Mouse (Mus musculus): ENCODE measurements at regions not wholly inside any gene's neighbourhood (a gene's known extent, or its start where the extent isn't known, plus 50 kb on each side); places are given as distances from the start of the nearest gene placed in this dataset.
"Not testable (repeated sequence)": the region's sequence is repeated elsewhere in the genome, so short reads cannot be mapped to it uniquely, and the experiment has no call there.

DNA sequence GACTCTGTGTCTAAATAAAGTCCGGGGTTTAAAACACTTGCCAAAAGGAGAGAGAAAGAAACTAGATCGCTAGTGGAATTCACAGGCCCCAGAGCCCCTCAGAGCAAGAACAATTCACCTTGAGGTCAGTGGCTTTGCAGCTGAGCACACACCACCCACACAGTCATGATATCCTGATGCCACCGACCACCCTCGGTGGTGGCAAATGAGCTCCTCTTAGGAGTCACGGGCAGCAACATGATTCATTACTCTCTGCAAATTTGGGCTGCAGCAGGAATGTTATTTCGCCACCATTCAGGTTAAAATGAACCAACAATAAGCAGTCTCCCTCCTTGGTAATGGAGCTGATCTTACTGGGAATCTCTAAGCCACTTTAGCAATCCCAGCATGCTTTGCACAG is 213.9 kb downstream of the Ankrd50 start:
- Histone ChIP-seq H3K27ac (replicated peaks) (no peak overlapping the region), H3K9me3 (no peaks in the 10 kb centered on the region), H3K27me3 (no peaks in the 10 kb centered on the region), H3K4me2 (replicated peaks) (no peak overlapping the region), H3K4me3 (no peak overlapping the region), H3K9ac (replicated peaks) (no peak overlapping the region), H3K36me3 (no peaks in the 10 kb centered on the region), H3K4me1 (no peaks in the 10 kb centered on the region)
- no peak for ATAC-seq (replicated peaks)
- WGBS: 70% methylated on average over 6 of the region's 6 CpGs

GRCm38 (mm10) chr3:38268226-38268625 is 216.4 kb downstream of the Ankrd50 start:
- no peak overlapping the region for H3K4me2 ChIP-seq (replicated peaks)
- ATAC-seq (replicated peaks): no peak
- H3K36me3 ChIP-seq: no peaks in the 10 kb centered on the region
- WGBS: 95% methylated on average over 7 of the region's 7 CpGs
- no peak overlapping the region for H3K27ac ChIP-seq (replicated peaks)
- no peaks in the 10 kb centered on the region for H3K27me3 ChIP-seq
- no peak overlapping the region for H3K4me3 ChIP-seq
- peaks cover under 1% of the 10 kb centered on the region for H3K4me1 ChIP-seq
- no peak overlapping the region for H3K9ac ChIP-seq (replicated peaks)
- no peaks in the 10 kb centered on the region for H3K9me3 ChIP-seq

DNA sequence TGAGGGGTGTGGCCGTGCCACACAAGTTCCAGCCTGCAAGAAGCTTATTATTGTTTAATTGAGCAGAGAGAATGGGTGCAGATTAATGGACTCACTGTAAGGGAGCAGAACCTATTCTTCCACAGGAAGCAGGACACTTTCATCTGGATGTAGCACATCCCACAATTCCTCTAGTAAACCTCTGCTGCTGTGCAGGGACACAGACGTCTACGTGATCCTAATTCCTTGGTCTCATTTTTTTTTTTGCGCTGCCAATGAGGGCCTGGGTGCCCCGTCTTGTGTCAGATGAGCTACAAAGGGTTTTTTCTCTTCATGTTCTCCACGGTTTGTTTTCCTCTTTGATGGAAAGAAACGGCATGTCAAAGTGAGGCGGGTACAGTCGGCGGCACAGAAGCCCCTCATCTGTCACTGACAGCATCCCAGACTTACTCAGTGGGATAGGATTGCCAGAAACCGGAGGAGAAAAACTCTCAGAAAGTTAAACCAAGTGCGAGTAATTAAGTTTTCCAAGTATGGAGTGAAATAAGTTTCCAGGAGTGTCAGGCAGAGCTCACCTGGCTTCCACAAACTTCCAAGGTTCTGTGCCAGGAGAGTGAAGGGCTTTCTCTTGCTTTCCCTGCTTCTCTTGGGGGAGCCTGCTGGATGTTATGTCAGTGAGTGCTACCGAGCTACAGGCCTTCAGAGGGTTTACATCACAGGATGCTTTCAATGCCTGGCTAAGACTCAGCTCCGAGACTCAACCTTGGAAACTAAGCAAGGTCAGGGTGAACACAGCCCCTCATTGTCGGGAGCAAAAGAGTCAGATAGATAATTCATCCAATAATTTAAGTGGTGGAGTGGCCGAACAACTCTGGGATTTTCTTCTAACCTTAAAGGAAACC is 221.1 kb downstream of the Ankrd50 start:
- WGBS: 35% methylated on average over 16 of the region's 16 CpGs
- H3K4me1 ChIP-seq: peaks cover 22% of the 10 kb centered on the region
- no peaks in the 10 kb centered on the region for H3K36me3 ChIP-seq
- no peak for ATAC-seq (replicated peaks)
- H3K4me2 ChIP-seq (replicated peaks): no peak overlapping the region
- H3K9ac ChIP-seq (replicated peaks): no peak overlapping the region
- no peaks in the 10 kb centered on the region for H3K9me3 ChIP-seq
- H3K27me3 ChIP-seq: no peaks in the 10 kb centered on the region
- no peak overlapping the region for H3K27ac ChIP-seq (replicated peaks)
- H3K4me3 ChIP-seq: no peak overlapping the region

- 15% methylated on average over 11 of the region's 11 CpGs for WGBS
- no peak overlapping the region for H3K4me2 ChIP-seq (replicated peaks)
- H3K27me3 ChIP-seq: no peaks in the 10 kb centered on the region
- no peak overlapping the region for H3K4me3 ChIP-seq
- peaks cover 22% of the 10 kb centered on the region for H3K4me1 ChIP-seq
- H3K9me3 ChIP-seq: no peaks in the 10 kb centered on the region
- H3K9ac ChIP-seq (replicated peaks): no peak overlapping the region
- peak overlapping the region; percentile 36 for H3K27ac ChIP-seq (replicated peaks)
- H3K36me3 ChIP-seq: no peaks in the 10 kb centered on the region
- ATAC-seq (replicated peaks): peak; percentile 87
Observed at GRCm38 (mm10) chr3:38261326-38262075, 223.1 kb downstream of the Ankrd50 start.

DNA sequence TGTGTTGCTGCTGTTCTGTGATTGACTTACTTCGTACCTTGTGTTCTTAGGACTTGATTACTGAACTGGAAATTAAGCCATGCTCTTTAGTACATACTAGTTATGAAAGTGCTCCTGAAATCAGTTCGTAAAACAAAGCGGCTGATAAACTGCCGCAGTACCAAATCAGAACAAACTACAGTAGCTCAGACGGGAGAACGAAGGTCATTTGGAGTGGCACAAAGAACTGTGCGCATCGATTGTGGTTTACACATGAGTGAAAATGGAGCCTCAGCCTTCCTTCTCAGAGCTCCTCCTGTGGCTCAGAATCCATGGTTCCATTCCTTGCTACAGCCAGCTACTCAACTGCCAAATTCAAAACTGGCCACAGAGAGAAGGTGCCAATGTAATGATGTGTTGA is 225.4 kb downstream of the Ankrd50 start:
- H3K9me3 ChIP-seq; H3K36me3 ChIP-seq; H3K9ac ChIP-seq (replicated peaks); ATAC-seq (replicated peaks); H3K27me3 ChIP-seq; H3K27ac ChIP-seq (replicated peaks); H3K4me2 ChIP-seq (replicated peaks); H3K4me3 ChIP-seq: not testable (repeated sequence)
- 96% methylated on average over 8 of the region's 8 CpGs for WGBS
- peaks cover 22% of the 10 kb centered on the region for H3K4me1 ChIP-seq

GRCm38 (mm10) chr3:38257843-38258290 is 226.8 kb downstream of the Ankrd50 start:
- ATAC-seq (replicated peaks): no peak
- no peaks in the 10 kb centered on the region for H3K36me3 ChIP-seq
- WGBS: 75% methylated on average over 14 of the region's 14 CpGs
- no peak overlapping the region for H3K4me3 ChIP-seq
- H3K27me3 ChIP-seq: no peaks in the 10 kb centered on the region
- H3K4me1 ChIP-seq: peaks cover 18% of the 10 kb centered on the region
- no peaks in the 10 kb centered on the region for H3K9me3 ChIP-seq
- H3K4me2 ChIP-seq (replicated peaks): no peak overlapping the region
- H3K9ac ChIP-seq (replicated peaks): no peak overlapping the region
- H3K27ac ChIP-seq (replicated peaks): no peak overlapping the region

- Histone ChIP-seq H3K36me3 (no peaks in the 10 kb centered on the region), H3K27me3 (no peaks in the 10 kb centered on the region), H3K27ac (replicated peaks) (no peak overlapping the region), H3K4me3 (no peak overlapping the region), H3K4me1 (peaks cover 12% of the 10 kb centered on the region), H3K4me2 (replicated peaks) (no peak overlapping the region), H3K9me3 (no peaks in the 10 kb centered on the region), H3K9ac (replicated peaks) (no peak overlapping the region)
- WGBS: 73% methylated on average over 14 of the region's 14 CpGs
- no peak for ATAC-seq (replicated peaks)
Observed at GRCm38 (mm10) chr3:38257076-38257842, 227.4 kb downstream of the Ankrd50 start.

DNA sequence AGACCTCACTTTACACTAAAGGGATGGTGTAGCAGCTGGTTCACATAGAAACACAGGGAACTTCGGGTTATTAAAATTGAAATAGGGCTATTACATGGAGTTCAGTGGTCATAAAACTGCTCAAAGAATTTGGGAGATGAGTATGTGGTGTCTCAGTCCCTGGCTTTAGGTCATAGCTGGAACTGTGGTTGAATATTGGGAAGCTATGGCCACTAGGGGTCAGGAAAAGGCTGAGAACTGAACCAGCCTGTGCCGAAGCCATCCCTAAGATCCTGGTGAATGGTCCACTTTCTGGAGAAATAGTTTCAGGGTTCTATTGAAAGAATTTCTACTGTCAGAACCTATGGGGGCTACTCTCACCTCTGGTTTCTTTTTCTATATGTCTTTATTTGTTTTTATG is 229.0 kb downstream of the Ankrd50 start:
- Histone ChIP-seq H3K36me3 (no peaks in the 10 kb centered on the region), H3K4me1 (no peaks in the 10 kb centered on the region), H3K27ac (replicated peaks) (no peak overlapping the region), H3K9ac (replicated peaks) (no peak overlapping the region), H3K9me3 (no peaks in the 10 kb centered on the region), H3K27me3 (no peaks in the 10 kb centered on the region), H3K4me3 (no peak overlapping the region), H3K4me2 (replicated peaks) (no peak overlapping the region)
- 19% methylated on average over 2 of the region's 2 CpGs for WGBS
- ATAC-seq (replicated peaks): 0 out of 2 replicates have a peak, but pooled peaks have one; percentile 49

- peak; percentile 91 for ATAC-seq (replicated peaks)
- Histone ChIP-seq H3K4me1 (no peaks in the 10 kb centered on the region), H3K27me3 (no peaks in the 10 kb centered on the region), H3K9ac (replicated peaks) (no peak overlapping the region), H3K9me3 (no peaks in the 10 kb centered on the region), H3K36me3 (no peaks in the 10 kb centered on the region), H3K4me3 (no peak overlapping the region), H3K27ac (replicated peaks) (no peak overlapping the region), H3K4me2 (replicated peaks) (no peak overlapping the region)
- WGBS: 45% methylated on average over 2 of the region's 2 CpGs
Observed at GRCm38 (mm10) chr3:38254896-38255295, 229.7 kb downstream of the Ankrd50 start.

DNA sequence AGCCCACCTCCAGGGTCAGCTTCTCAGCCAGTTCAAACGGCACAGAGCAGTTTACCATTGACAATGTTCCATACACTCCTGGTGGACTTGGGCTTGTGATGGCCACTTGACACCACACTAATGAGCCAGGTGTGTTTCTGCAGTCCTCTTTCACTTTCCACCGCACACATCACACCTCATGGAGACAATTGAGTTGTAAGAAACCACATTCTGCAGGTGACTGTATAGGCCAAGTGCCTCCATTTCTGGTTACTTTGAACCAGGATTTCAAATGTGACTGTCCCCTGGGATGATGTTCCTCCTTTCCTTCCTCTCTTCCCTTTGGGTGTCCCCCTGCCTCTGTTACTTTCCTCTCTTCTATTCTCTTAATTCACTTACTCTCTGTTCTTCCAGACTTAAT is 233.1 kb downstream of the Ankrd50 start:
- H3K9me3 ChIP-seq: no peaks in the 10 kb centered on the region
- no peaks in the 10 kb centered on the region for H3K27me3 ChIP-seq
- H3K36me3 ChIP-seq: no peaks in the 10 kb centered on the region
- H3K4me2 ChIP-seq (replicated peaks): no peak overlapping the region
- H3K27ac ChIP-seq (replicated peaks): no peak overlapping the region
- H3K9ac ChIP-seq (replicated peaks): no peak overlapping the region
- H3K4me3 ChIP-seq: no peak overlapping the region
- ATAC-seq (replicated peaks): no peak
- 90% methylated on average over 2 of the region's 2 CpGs for WGBS
- H3K4me1 ChIP-seq: no peaks in the 10 kb centered on the region

DNA sequence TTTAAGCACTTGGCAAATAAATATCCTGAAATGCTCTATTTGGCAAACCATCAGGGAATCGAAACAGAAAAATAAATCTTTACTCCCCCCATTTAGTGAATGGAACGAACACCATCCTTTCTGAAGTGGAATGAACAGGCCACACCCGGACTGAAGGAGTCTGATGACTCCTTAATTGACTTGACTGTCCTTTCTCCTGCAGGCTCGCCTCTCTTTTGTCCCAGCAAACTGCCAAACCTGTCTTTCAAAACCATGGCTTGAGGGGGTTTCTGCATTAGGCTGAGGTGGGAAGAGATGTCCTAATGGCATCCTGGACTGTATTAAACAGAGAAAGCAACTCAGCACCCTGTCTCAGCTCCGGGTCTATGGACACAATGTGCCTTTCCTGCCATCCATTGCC is 234.1 kb downstream of the Ankrd50 start:
- Histone ChIP-seq H3K9ac (replicated peaks) (no peak overlapping the region), H3K27ac (replicated peaks) (no peak overlapping the region), H3K4me3 (no peak overlapping the region), H3K36me3 (no peaks in the 10 kb centered on the region), H3K4me2 (replicated peaks) (no peak overlapping the region), H3K4me1 (no peaks in the 10 kb centered on the region), H3K27me3 (no peaks in the 10 kb centered on the region), H3K9me3 (no peaks in the 10 kb centered on the region)
- WGBS: 65% methylated on average over 5 of the region's 5 CpGs
- no peak for ATAC-seq (replicated peaks)

GRCm38 (mm10) chr3:38248941-38249340 is 235.7 kb downstream of the Ankrd50 start:
- no peak for ATAC-seq (replicated peaks)
- H3K4me1 ChIP-seq: no peaks in the 10 kb centered on the region
- H3K4me3 ChIP-seq: no peak overlapping the region
- H3K27me3 ChIP-seq: no peaks in the 10 kb centered on the region
- no peaks in the 10 kb centered on the region for H3K36me3 ChIP-seq
- H3K9me3 ChIP-seq: no peaks in the 10 kb centered on the region
- WGBS: 79% methylated on average over 1 of the region's 1 CpGs
- no peak overlapping the region for H3K27ac ChIP-seq (replicated peaks)
- H3K4me2 ChIP-seq (replicated peaks): no peak overlapping the region
- H3K9ac ChIP-seq (replicated peaks): no peak overlapping the region

Data from forebrain, embryonic 15.5 days (tissue).